Mouse (Mus musculus) brain, embryonic 14.5 days (tissue): ENCODE data around the gene Sh3rf1.

ENCODE experiments used
- CTCF ChIP-seq: fragments of 200-500 bp; IDR thresholded peaks from 2 replicates; pipeline ENCODE4 v1.5.1; 2012; ENCODE audit warnings: inconsistent platforms, mild to moderate bottlenecking, moderate library complexity, borderline replicate concordance; ENCODE audit not compliant: insufficient read depth, insufficient read length; ENCODE audit errors: extremely low read depth
- POLR2A ChIP-seq: fragments of 200-500 bp; IDR thresholded peaks from 2 replicates; pipeline ENCODE4 v1.6.1; 2012; ENCODE audit warnings: mild to moderate bottlenecking, inconsistent platforms, borderline replicate concordance; ENCODE audit not compliant: poor library complexity, insufficient read depth, insufficient read length, severe bottlenecking; ENCODE audit errors: extremely low read depth

DNA sequence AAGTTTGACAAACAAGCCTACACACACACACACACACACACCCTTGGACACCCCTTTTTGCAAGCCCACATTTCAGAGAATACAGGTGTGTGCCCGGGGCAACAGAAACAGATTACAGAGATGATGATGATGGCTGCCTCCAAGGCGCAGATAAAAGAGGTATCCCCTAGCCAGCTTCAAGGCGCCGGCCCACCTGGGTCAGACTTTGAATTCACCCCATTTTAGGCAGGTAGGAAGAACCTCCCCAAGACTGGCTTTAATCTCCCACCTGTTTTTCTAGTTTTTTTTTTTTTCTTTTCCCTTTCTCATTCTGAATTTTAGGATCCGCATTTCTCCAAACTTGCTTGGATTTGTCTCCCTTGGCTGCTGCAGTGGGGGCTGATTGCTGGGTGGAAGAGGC lies 389 bp upstream of the Sh3rf1 start:
- TF ChIP-seq POLR2A (no peak), CTCF (no peak)
